Mouse (Mus musculus): ENCODE data around the gene Gnl3l.

GRCm38 (mm10) chrX:150963027-150963426 is 54.1 kb downstream of the Gnl3l start:
- TF ChIP-seq CTCF (IDR thresholded peaks at IDR 0.05; ENCODE audit: control insufficient read depth, insufficient read depth, insufficient replicate concordance, low read depth, low read length) (no peak), POLR2A (IDR thresholded peaks at IDR 0.05; ENCODE audit: control insufficient read depth, low read depth, low read length) (no peak)

Measured in testis, adult 2 months (tissue).